Mouse (Mus musculus) ovary, postnatal 36 days (tissue): Measurements from ENCODE around the gene E430018J23Rik.
A peak's percentile ranks its signal among the peaks of the same experiment; 100 is the strongest.
"Not testable (repeated sequence)": the region's sequence is repeated elsewhere in the genome, so short reads cannot be mapped to it uniquely, and the experiment has no call there.

ENCODE experiments used
- DNase-seq: peaks from one replicate; pipeline ENCODE4 v3.0.0; 2022; ENCODE audit warnings: low spot score, mixed read lengths

E430018J23Rik gene

DNA sequence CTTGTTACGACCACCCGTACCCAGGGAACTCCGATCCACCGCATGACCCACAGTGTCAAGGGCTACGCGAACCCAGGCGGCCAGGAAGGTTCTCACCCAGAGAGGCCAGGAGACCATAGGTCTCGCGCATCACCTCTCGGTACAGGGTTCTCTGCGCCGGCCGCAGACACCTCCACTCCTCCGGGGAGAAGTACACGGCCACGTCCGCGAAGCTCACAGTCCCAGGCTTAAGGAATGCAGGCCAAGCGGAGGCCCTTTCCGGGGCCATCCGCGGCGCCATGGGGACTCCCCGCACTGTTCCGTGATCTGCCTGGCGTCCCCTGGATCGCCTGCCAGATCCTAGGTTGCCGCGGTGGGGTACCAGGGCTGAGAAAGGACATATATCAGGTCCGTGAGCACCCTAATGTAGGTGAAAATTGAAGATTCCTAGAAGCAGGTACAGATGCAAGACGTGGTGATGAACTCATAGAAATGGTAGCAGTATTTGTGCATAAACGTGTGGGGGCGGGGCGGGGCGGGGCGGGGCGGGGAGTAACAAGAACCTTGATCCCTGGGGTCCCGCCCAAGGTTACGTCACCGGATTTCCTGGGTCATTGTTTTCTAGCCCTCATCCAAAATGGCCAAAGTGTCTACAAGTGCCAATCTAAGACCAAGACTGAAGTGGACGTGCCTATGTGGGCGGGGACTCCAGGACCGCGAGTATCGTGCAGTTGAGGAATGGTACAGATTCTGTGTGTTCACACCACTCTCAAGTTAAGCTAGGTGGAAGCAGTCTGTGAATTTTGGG lies at the start of gene E430018J23Rik:
TSS of gene E430018J23Rik (minus strand) at position 473 of the 787 bp plus-strand sequence.
- peak; percentile 91 for DNase-seq

DNA sequence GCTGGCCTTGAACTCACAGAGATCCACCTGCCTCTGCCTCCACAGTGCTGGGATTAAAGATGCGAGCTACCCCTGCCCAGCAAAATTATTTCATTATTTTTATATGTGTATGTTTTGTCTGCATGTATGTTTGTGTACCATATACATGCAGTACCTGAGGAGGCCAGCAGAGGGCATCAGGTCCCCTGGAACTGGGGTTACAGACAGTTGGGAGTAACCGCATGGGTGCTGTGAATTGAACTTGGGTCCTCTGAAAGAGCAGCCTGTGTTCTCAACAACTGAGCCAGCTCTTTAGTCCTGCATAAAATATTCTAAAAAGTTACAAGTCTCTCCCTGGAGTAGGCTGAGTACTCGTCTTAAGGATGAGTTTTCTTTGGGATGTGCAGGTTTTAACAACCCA lies 44.3 kb upstream of the E430018J23Rik start:
- no peak for DNase-seq

- DNase-seq: no peak
Observed at GRCm38 (mm10) chr7:127435206-127435605, 41.8 kb upstream of the E430018J23Rik start.

DNA sequence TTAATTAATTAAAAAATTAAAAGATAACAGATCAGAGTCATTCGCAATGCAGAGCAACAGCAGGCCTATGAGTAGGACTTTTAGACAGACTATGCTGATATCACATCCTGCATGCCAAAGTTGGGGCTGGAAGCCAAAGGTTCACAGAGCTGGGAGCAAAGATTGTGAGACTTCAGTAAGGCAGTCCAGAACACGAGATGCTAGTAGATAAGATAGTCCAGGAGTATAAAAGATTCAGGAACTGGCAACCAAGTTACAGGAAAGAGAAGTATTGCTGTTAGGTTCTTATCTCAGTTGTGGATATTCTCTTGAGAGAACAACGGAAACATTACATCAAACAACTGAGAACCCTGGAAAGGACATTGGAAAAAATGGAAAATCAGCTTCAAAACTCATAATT lies 32.9 kb upstream of the E430018J23Rik start:
- DNase-seq: no peak

DNA sequence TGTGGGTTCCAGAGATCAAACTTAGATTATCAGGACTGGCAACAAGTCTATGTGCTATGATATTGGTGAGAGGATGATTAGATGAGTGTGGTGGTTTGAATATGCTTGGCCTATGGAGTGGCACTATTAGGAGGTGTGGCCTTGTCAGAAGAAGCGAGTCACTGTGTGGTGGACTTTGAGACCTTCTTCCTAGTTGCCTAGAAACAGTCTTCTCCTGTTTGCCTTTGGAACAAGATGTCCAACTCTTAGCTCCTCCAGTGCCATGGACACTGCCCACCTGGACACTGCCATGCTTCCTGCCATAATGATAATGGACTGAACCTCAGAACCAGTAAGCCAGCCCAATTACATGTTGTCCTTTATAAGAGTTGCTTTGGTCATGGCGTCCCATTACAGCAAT lies 32.5 kb upstream of the E430018J23Rik start:
- DNase-seq: no peak

DNA sequence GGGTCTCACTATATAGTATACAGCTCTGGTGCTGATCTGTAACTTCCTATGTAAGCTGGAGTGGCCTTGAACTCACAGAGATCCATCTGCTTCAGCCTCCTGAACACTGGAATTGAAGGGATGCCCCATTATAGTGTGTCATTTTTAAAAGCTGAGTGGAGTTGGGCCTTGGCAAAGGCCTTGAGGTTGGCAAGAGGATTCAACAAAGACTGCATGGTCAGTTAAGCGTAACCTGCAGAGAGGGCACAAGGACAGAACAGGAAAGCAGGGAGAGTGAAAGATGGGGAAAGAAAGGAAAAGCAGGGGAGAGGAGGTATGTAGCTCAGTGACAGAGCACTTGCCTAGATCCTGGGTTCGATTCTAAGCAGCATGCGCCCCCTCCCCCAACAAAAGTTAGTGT lies 31.9 kb upstream of the E430018J23Rik start:
- DNase-seq: no peak

- no peak for DNase-seq
Observed at GRCm38 (mm10) chr7:127422247-127422646, 28.8 kb upstream of the E430018J23Rik start.

DNA sequence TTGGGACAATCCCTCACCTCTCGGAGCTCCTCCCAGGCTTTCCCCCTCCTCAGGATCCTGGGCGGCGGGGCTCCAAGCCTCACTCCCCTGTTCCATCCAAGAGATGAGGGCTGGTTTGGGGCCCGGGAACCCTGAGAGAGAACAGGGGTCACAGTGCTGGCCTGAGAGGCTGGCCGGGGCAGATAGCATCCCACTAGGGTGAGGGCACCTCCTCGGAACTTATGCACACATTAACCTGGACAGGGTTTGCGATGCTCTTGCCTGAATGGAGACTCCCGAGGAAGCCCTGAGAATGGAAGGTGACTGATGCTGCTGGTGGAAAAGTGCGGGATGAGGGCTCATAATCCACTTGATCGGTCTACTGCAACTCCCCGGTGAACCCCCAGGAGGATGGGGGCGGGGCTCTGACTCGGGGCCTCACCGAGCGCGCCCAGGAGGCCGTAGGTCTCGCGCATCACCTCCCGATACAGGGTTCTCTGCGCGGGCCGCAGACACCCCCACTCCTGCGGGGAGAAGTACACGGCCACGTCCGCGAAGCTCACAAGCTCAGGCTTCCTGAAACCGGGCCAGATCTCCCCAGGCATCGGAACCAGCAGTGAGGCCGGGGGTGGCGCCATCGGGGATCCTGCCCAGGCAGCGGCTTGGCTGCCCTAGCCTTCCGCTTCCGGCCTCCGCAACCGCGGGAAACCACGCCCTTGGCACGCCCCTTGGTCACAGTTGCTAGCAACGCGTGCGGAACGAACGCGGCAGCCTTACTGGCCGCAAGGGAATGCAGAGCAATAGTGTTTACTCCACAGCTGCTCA lies 28.2 kb upstream of the E430018J23Rik start, which contains the start of gene Zfp688:
TSS of gene Zfp688 (minus strand) at position 681 of the 804 bp plus-strand sequence.
- DNase-seq: peak; percentile 94

GRCm38 (mm10) chr7:127411418-127411817 lies 18.0 kb upstream of the E430018J23Rik start:
- no peak for DNase-seq

DNA sequence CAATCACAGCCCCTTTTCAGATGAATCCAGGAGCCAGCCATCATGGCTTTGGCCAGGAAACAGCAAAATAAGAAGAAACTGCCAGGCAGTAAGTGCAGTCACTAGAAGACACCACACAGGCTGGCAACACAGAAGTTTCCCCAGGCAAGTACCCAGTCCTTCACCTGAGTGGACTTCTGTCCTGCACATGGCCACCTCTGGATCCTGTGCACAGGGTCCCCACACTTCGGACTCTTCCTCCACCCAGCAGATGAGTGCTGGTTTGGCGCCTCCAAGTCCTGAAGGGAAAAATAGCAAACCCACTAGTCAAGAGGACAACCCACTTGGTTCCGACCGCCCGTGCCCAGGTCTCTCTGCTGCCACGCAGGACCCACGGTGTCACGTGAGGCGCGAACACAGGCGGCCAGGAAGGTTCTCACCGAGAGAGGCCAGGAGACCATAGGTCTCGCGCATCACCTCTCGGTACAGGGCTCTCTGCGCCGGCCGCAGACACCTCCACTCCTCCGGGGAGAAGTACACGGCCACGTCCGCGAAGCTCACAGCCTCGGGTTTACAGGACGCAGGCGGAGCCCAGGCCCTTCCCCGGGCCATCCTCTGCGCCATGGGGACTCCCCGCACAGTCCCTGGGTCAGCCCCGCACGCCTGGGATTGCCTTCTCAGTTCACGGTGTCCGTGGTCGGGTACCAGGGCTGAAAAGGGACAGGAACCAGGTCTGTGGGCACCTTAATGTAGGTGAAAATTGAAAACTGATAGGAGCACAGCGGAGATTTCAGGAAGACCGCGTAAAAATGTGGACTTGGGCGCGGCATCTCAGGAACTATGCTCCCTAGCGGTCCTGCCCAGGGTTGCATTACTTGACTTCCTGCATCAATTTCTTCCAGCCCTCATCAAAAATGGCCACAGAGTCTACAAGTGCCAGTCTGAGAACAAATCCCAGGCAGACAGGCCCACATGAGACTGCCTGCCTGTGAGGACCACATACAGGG lies 12.9 kb upstream of the E430018J23Rik start, which contains the start of gene Zfp764:
TSS of gene Zfp764 (minus strand) at position 821 of the 986 bp plus-strand sequence.
- DNase-seq: peak; percentile 78

DNA sequence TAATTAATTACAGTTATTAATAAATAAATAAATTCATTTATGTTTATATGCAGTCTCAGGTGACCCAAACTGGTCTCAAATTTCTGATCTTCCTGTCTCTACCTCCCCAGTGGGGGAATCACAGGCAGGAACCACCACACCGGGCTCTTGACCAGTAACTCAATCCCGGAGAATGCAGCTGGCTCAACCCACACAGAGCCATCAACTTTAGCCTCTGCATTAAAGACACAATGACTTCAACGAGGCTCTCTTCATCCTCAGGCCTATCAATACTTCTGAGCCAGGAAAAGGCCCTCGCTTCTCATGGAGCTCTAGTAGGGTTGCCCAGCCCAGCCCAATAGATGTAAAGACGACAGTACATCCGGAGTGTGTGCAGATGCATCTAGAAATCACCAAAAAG lies 10.7 kb upstream of the E430018J23Rik start:
- not testable (repeated sequence) for DNase-seq

GRCm38 (mm10) chr7:127402980-127403379 lies 9.6 kb upstream of the E430018J23Rik start:
- no peak for DNase-seq

- DNase-seq: no peak
Observed at GRCm38 (mm10) chr7:127400355-127400754, 6.9 kb upstream of the E430018J23Rik start.

DNA sequence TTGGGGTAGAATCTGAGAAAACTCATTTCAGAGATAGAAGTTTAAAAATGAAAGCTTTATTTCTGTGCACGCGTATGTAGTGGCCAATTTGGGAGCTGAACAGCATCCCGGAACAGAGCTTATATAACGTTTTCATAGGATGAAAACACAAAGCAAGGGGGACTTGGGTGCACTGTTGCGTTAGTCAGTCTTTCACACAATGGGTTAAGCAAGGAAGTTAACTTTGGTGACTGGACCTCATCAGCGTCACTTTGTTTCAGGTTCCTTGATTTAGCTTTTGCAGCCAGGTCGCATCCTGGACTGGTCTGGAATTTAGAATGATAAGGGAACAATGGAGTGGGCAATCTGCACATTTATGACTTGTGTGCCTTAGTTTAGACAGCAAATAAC lies 510 bp upstream of the E430018J23Rik start:
- DNase-seq: no peak

GRCm38 (mm10) chr7:127392251-127392824 lies 1.1 kb downstream of the E430018J23Rik start:
- no peak for DNase-seq

GRCm38 (mm10) chr7:127391538-127391937 lies 1.9 kb downstream of the E430018J23Rik start:
- DNase-seq: no peak

DNA sequence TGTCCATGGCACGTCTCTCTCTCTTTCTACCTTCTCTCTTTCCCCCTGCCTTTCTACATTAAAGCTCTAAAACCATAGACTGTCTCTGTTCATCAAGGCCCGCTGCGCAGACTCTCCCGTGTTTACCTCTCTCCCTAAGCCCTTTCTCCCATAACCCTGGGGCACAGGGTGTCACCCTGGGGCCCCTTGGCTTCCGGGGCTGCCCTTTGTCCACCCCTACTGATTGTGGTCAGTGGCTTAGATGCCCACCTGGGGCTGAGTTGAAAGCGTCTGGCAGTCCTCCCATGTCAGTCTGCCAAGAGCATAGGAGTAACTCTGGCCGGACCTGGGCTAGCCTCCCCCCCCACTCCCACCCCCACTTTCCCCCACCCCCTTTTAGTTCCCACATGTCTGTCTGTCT lies 3.1 kb downstream of the E430018J23Rik start:
- DNase-seq: no peak

- not testable (repeated sequence) for DNase-seq
Observed at GRCm38 (mm10) chr7:127388201-127388600, 5.2 kb downstream of the E430018J23Rik start.

DNA sequence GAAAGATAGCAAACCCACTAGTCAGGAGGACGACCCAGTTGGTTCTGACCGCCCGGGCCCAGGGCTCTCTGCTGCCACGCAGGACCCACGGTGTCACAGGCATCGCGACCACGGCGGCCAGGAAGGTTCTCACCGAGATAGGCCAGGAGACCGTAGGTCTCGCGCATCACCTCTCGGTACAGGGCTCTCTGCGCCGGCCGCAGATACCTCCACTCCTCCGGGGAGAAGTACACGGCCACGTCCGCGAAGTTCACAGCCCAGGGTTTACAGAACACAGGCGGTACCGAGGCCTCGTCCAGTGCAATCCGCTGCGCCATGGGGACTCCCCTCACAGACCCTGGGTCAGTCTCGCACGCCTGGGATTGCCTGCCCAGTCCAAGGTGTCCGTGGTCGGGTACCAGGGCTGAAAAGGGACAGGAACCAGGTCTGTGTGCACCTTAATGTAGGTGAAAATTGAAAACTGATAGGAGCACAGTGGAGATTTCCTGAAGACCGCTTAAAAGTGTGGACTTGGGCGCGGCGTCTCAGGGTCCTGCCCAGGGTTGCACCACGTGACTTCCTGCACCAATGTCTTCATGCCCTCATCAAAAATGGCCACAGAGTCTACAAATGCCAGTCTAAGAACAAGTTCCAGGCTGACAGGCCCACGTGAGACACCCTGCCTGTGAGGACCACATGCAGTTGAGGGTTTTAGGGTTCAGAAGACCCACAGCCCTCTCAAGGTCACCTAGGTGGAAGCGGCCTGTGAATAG lies 6.6 kb downstream of the E430018J23Rik start, which contains the start of gene 9130019O22Rik:
TSS of gene 9130019O22Rik (minus strand) at position 526 of the 752 bp plus-strand sequence.
- DNase-seq: peak; percentile 77

DNA sequence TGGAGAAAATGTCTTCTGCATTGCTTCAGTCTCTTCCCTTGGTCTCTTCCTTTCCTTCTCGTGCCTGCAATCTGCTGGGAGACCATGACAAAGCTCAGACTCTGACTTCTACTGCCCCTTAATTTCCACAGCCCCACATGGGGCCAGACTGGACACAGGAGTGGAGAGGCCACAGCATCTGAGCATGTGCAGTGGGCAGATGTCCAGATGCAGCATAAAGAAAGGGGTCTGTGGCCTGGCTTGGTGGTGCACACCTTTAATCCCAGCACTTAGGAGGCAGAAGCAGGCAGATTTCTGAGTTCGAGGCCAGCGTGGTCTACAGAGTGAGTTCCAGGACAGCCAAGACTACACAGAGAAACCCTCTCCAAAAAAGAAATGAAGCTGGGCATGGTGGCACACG lies 7.9 kb downstream of the E430018J23Rik start:
- DNase-seq: not testable (repeated sequence)
